Mouse (Mus musculus): ENCODE results near the gene Huwe1.

The Huwe1 gene

GRCm38 (mm10) chrX:151800701-151801511 lies at the start of gene Huwe1:
Huwe1 (plus strand) TSS chrX:151800807.
- DNase-seq (ENCODE audit: low spot score) = peak; percentile 49

- DNase-seq (ENCODE audit: low spot score) = no peak
Measured at GRCm38 (mm10) chrX:151780348-151780747, 20.3 kb upstream of the Huwe1 start.

- DNase-seq (ENCODE audit: low spot score) = no peak
Measured at GRCm38 (mm10) chrX:151782939-151783338, 17.7 kb upstream of the Huwe1 start.

- DNase-seq (ENCODE audit: low spot score) = no peak
Measured at GRCm38 (mm10) chrX:151792766-151793165, 7.8 kb upstream of the Huwe1 start.

- no peak for DNase-seq (ENCODE audit: low spot score)
Measured at GRCm38 (mm10) chrX:151797970-151798369, 2.6 kb upstream of the Huwe1 start.

GRCm38 (mm10) chrX:151802328-151802955 lies 1.8 kb downstream of the Huwe1 start:
- no peak for DNase-seq (ENCODE audit: low spot score)

GRCm38 (mm10) chrX:151802956-151803776 lies 2.6 kb downstream of the Huwe1 start:
- DNase-seq (ENCODE audit: low spot score) = peak; percentile 77

GRCm38 (mm10) chrX:151803777-151804101 lies 3.1 kb downstream of the Huwe1 start:
- DNase-seq (ENCODE audit: low spot score) = peak; percentile 18

- DNase-seq (ENCODE audit: low spot score) = no peak
Measured at GRCm38 (mm10) chrX:151804388-151804787, 3.8 kb downstream of the Huwe1 start.

- DNase-seq (ENCODE audit: low spot score) = no peak
Measured at GRCm38 (mm10) chrX:151811481-151811880, 10.9 kb downstream of the Huwe1 start.

- no peak for DNase-seq (ENCODE audit: low spot score)
Measured at GRCm38 (mm10) chrX:151813656-151814055, 13.0 kb downstream of the Huwe1 start.

GRCm38 (mm10) chrX:151817712-151818111 lies 17.1 kb downstream of the Huwe1 start:
- no peak for DNase-seq (ENCODE audit: low spot score)

GRCm38 (mm10) chrX:151828971-151829370 lies 28.4 kb downstream of the Huwe1 start:
- no peak for DNase-seq (ENCODE audit: low spot score)

- DNase-seq (ENCODE audit: low spot score) = no peak
Measured at GRCm38 (mm10) chrX:151831260-151831659, 30.7 kb downstream of the Huwe1 start.

GRCm38 (mm10) chrX:151832982-151833381 lies 32.4 kb downstream of the Huwe1 start:
- DNase-seq (ENCODE audit: low spot score) = no peak

- DNase-seq (ENCODE audit: low spot score) = no peak
Measured at GRCm38 (mm10) chrX:151859436-151859835, 58.8 kb downstream of the Huwe1 start.

GRCm38 (mm10) chrX:151910692-151911091 lies 110.1 kb downstream of the Huwe1 start:
- no peak for DNase-seq (ENCODE audit: low spot score)

GRCm38 (mm10) chrX:151912267-151912666 lies 111.7 kb downstream of the Huwe1 start:
- no peak for DNase-seq (ENCODE audit: low spot score)

GRCm38 (mm10) chrX:151929390-151929789 lies 128.8 kb downstream of the Huwe1 start:
- DNase-seq (ENCODE audit: low spot score) = no peak

GRCm38 (mm10) chrX:151938852-151939251 lies 138.2 kb downstream of the Huwe1 start:
- no peak for DNase-seq (ENCODE audit: low spot score)

GRCm38 (mm10) chrX:151946986-151947385 lies 146.4 kb downstream of the Huwe1 start:
- no peak for DNase-seq (ENCODE audit: low spot score)

- DNase-seq (ENCODE audit: low spot score) = no peak
Measured at GRCm38 (mm10) chrX:151947781-151948180, 147.2 kb downstream of the Huwe1 start.

GRCm38 (mm10) chrX:151950231-151950630 lies 149.6 kb downstream of the Huwe1 start:
- no peak for DNase-seq (ENCODE audit: low spot score)
